In genomic region chr16:65816059-65816458, GRCm38 (mm10) we compare ENCODE assay signal across 8 mouse cellular contexts. TPM values are rescaled to one million over a fixed set of nuclear protein-coding genes. Genes with fewer than 3 reads are reported as not detected.
DNase-seq lines count a peak whose midpoint lies in the region; ATAC-seq lines count a peak whose summit lies in the region.

No protein-coding gene starts in this region.

- H3K4me2 ChIP-seq in kidney, embryonic 15.5 days = peak overlapping the region; percentile 96
- peak overlapping the region; percentile 98 for H3K4me2 ChIP-seq in midbrain, embryonic 16.5 days (ENCODE audit: low read length)

- H3K9ac ChIP-seq in kidney, embryonic 15.5 days = no peak overlapping the region
- no peak overlapping the region for H3K9ac ChIP-seq in midbrain, embryonic 16.5 days (ENCODE audit: low read depth, low read length)

- peaks cover 4% of the 10 kb centered on the region; the same call in 1 of the 2 replicates for H3K4me1 ChIP-seq in kidney, embryonic 15.5 days
- no peaks in the 10 kb centered on the region for H3K4me1 ChIP-seq in brown adipose tissue, adult 24 weeks (ENCODE audit: control insufficient read depth, insufficient read depth, insufficient read length, low read length)
- peaks cover 10% of the 10 kb centered on the region; the same call in 1 of the 2 replicates for H3K4me1 ChIP-seq in hindbrain, embryonic 10.5 days (replicated peaks)
- H3K4me1 ChIP-seq in midbrain, embryonic 16.5 days (ENCODE audit: control insufficient read depth, insufficient read depth, low read length) = peaks cover 8% of the 10 kb centered on the region

- H3K27ac ChIP-seq in kidney, embryonic 15.5 days = no peak overlapping the region
- H3K27ac ChIP-seq in brown adipose tissue, adult 24 weeks (replicated peaks; ENCODE audit: low read depth, low read length) = peak overlapping the region; percentile 33; the same call in 1 of the 2 replicates
- H3K27ac ChIP-seq in hindbrain, embryonic 10.5 days = peak overlapping the region; percentile 85; the same call in 1 of the 2 replicates
- no peak overlapping the region for H3K27ac ChIP-seq in midbrain, embryonic 16.5 days (ENCODE audit: low read length)

- H3K36me3 ChIP-seq in kidney, embryonic 15.5 days = no peaks in the 10 kb centered on the region
- H3K36me3 ChIP-seq in hindbrain, embryonic 10.5 days = no peaks in the 10 kb centered on the region
- no peaks in the 10 kb centered on the region for H3K36me3 ChIP-seq in midbrain, embryonic 16.5 days (ENCODE audit: control insufficient read depth, insufficient read depth, low read length)

- no peaks in the 10 kb centered on the region for H3K9me3 ChIP-seq in kidney, embryonic 15.5 days (replicated peaks)
- 0 out of 2 replicates have a peak, but pooled peaks cover 4% of the 10 kb centered on the region for H3K9me3 ChIP-seq in hindbrain, embryonic 10.5 days
- 0 out of 2 replicates have a peak, but pooled peaks cover 3% of the 10 kb centered on the region for H3K9me3 ChIP-seq in midbrain, embryonic 16.5 days (replicated peaks; ENCODE audit: control insufficient read depth, low read length, poor library complexity, severe bottlenecking)

- ATAC-seq in kidney, embryonic 15.5 days (replicated peaks; ENCODE audit: low FRiP score) = no peak
- no peak for ATAC-seq in midbrain, embryonic 16.5 days
- no peak for ATAC-seq in erythroid progenitor cell, adult 5-6 weeks (replicated peaks; ENCODE audit: low FRiP score, poor library complexity, severe bottlenecking)

- WGBS in kidney, embryonic 15.5 days = 21% methylated on average over 3 of the region's 3 CpGs
- WGBS in hindbrain, embryonic 10.5 days = 20% methylated on average over 3 of the region's 3 CpGs
- 16% methylated on average over 3 of the region's 3 CpGs for WGBS in midbrain, embryonic 16.5 days

- peak overlapping the region; percentile 69 for H3K4me3 ChIP-seq in kidney, embryonic 15.5 days (replicated peaks)
- peak overlapping the region; percentile 69 for H3K4me3 ChIP-seq in brown adipose tissue, adult 24 weeks (ENCODE audit: insufficient read depth, low read depth, low read length)
- H3K4me3 ChIP-seq in hindbrain, embryonic 10.5 days = peak overlapping the region; percentile 69
- H3K4me3 ChIP-seq in midbrain, embryonic 16.5 days (ENCODE audit: low read depth, low read length) = peak overlapping the region; percentile 83

- H3K27me3 ChIP-seq in kidney, embryonic 15.5 days = peaks cover 18% of the 10 kb centered on the region
- H3K27me3 ChIP-seq in hindbrain, embryonic 10.5 days (ENCODE audit: insufficient read depth, poor library complexity, severe bottlenecking) = peaks cover 14% of the 10 kb centered on the region
- no peaks in the 10 kb centered on the region; the same call in 1 of the 2 replicates for H3K27me3 ChIP-seq in midbrain, embryonic 16.5 days (ENCODE audit: control insufficient read depth, insufficient read depth, low read depth, low read length)

- DNase-seq in kidney, adult 9 months = no peak
- peak; percentile 6 for DNase-seq in hindbrain, embryonic 10.5 days (ENCODE audit: low spot score)
- DNase-seq in cerebellum, postnatal 10 days = no peak
- no peak for DNase-seq in urinary bladder, postnatal 4 days (ENCODE audit: low spot score in 2 of 2)

RNA-seq across cellular contexts. Expression of gene Vgll3, which starts 1.0 kb away (rescaled TPM):
- polyA plus RNA-seq in kidney, embryonic 15.5 days (2015; fragmentation: Nextera tagmentation; extraction: Ambion mirVana) = 2.5 and 3.1 TPM in 2 replicates
- polyA plus RNA-seq in brown adipose tissue, adult 24 weeks (2012; ENCODE audit: insufficient read depth, insufficient read length, missing spikeins) = 3.4 and 3.5 TPM in 2 replicates
- polyA plus RNA-seq in hindbrain, embryonic 10.5 days (2016; fragmentation: Nextera tagmentation; extraction: Ambion mirVana) = 3.4 and 6.5 TPM in 2 replicates
- 0.72 and 1.2 TPM in 2 replicates for polyA plus RNA-seq in midbrain, embryonic 16.5 days (2015; fragmentation: Nextera tagmentation; extraction: Ambion mirVana)
- not detected in 2 replicates for total RNA-seq in erythroid progenitor cell, adult 5-6 weeks (2015; ENCODE audit: low replicate concordance)
- total RNA-seq in erythroid progenitor cell, adult 5-6 weeks (2017; ENCODE audit: low replicate concordance) = not detected in 2 replicates

Comparison
In these comparisons a context has a peak if more than half of its experiments do, and no peak if none do; other contexts are left out.
1. H3K27ac ChIP-seq: peak in brown adipose tissue, adult 24 weeks (single experiment) and hindbrain, embryonic 10.5 days (single experiment); none in kidney, embryonic 15.5 days (single experiment) and midbrain, embryonic 16.5 days (single experiment).
2. Peak in every context shown above with its lines, with median percentiles within 50 percentile points of each other: H3K4me3 ChIP-seq.